Mouse (Mus musculus) kidney, postnatal 36 days (tissue): ENCODE measurements around the gene Rnf41.
A peak's percentile ranks its signal among the peaks of the same experiment; 100 is the strongest.

Experiments used
- DNase-seq, 2 experiments: peaks; one replicate each; pipeline ENCODE4 v3.0.0; 2021 to 2022; ENCODE audit warnings: mixed read lengths in 2 of 2

The Rnf41 gene

GRCm38 (mm10) chr10:128388941-128389340, 22.5 kb upstream of the Rnf41 start:
- DNase-seq, result no peak

GRCm38 (mm10) chr10:128389570-128389969, 21.9 kb upstream of the Rnf41 start:
- no peak for DNase-seq

GRCm38 (mm10) chr10:128390366-128390765, 21.1 kb upstream of the Rnf41 start:
- DNase-seq, result no peak

GRCm38 (mm10) chr10:128391850-128392249, 19.6 kb upstream of the Rnf41 start:
- DNase-seq, result no peak

- DNase-seq, result no peak
Observed at GRCm38 (mm10) chr10:128396017-128396673, 15.3 kb upstream of the Rnf41 start.

GRCm38 (mm10) chr10:128396716-128397264, 14.7 kb upstream of the Rnf41 start:
- peak; percentile 45 to 66 for DNase-seq

- DNase-seq, result peak; percentile 34 to 41
Observed at GRCm38 (mm10) chr10:128397466-128397865, 14.0 kb upstream of the Rnf41 start.

GRCm38 (mm10) chr10:128400338-128400737, 11.1 kb upstream of the Rnf41 start:
- DNase-seq, result peak; percentile 69 to 88

GRCm38 (mm10) chr10:128401056-128401455, 10.4 kb upstream of the Rnf41 start, which contains the start of gene Slc39a5:
TSS of gene Slc39a5 (minus strand) at chr10:128401229.
- peak; percentile 64 to 75 for DNase-seq

GRCm38 (mm10) chr10:128401638-128402037, 9.8 kb upstream of the Rnf41 start:
- no peak for DNase-seq

GRCm38 (mm10) chr10:128403931-128404330, 7.5 kb upstream of the Rnf41 start:
- DNase-seq, result no peak

GRCm38 (mm10) chr10:128408591-128409535, 2.6 kb upstream of the Rnf41 start:
- DNase-seq, result peak; percentile 12 to 49

- peak; percentile 99 for DNase-seq
Observed at GRCm38 (mm10) chr10:128409692-128410559, 1.5 kb upstream of the Rnf41 start.

GRCm38 (mm10) chr10:128410560-128410845, 954 bp upstream of the Rnf41 start:
- peak; percentile 19 to 20 for DNase-seq

- DNase-seq, result peak; percentile 40 to 52
Observed at GRCm38 (mm10) chr10:128412055-128412381, 561 bp downstream of the Rnf41 start.

- DNase-seq, result no peak
Observed at GRCm38 (mm10) chr10:128412558-128412957, 1.1 kb downstream of the Rnf41 start.

GRCm38 (mm10) chr10:128413076-128413475, 1.6 kb downstream of the Rnf41 start:
- DNase-seq, result no peak

GRCm38 (mm10) chr10:128414848-128415247, 3.4 kb downstream of the Rnf41 start:
- DNase-seq, result no peak

GRCm38 (mm10) chr10:128422426-128422825, 11.0 kb downstream of the Rnf41 start:
- no peak for DNase-seq

GRCm38 (mm10) chr10:128424604-128425003, 13.1 kb downstream of the Rnf41 start:
- peak in 1 of 2 experiments; percentile 21 for DNase-seq

- DNase-seq, result no peak
Observed at GRCm38 (mm10) chr10:128425260-128425659, 13.8 kb downstream of the Rnf41 start.

- DNase-seq, result no peak
Observed at GRCm38 (mm10) chr10:128429052-128429451, 17.6 kb downstream of the Rnf41 start.

- no peak for DNase-seq
Observed at GRCm38 (mm10) chr10:128429454-128429853, 18.0 kb downstream of the Rnf41 start.
